Comparison of ENCODE assay signal across 10 mouse cellular contexts in genomic region chr11:63352990-63353389, GRCm38 (mm10).
"Had no signal": no experiment of that assay in that cellular context is flagged by ENCODE, and none has a peak within 500 bp of the region (broad histone marks: within the 10 kb centered on the region; RNA-seq: fewer than 3 reads in every experiment).

No protein-coding gene starts in this region.

- H3K4me2 ChIP-seq: midbrain, embryonic 13.5 days had no signal

- H3K9me3 ChIP-seq: limb, embryonic 10.5 days; midbrain, embryonic 13.5 days had no signal

- ATAC-seq: lung, postnatal 0 days; midbrain, embryonic 13.5 days had no signal

- H3K4me3 ChIP-seq: layer of hippocampus, adult 2 months; limb, embryonic 10.5 days; midbrain, embryonic 13.5 days had no signal

- H3K36me3 ChIP-seq: limb, embryonic 10.5 days; midbrain, embryonic 13.5 days had no signal

- DNase-seq: kidney, adult 18-20 months; kidney, postnatal 10 days; kidney, postnatal 4 days; lung, adult 2 months; lung, postnatal 36 days; right cerebral cortex, postnatal 14 days had no signal

- H3K9ac ChIP-seq: midbrain, embryonic 13.5 days had no signal

- H3K27ac ChIP-seq: layer of hippocampus, adult 2 months; limb, embryonic 10.5 days; midbrain, embryonic 13.5 days had no signal
